Mouse (Mus musculus) T-helper 2 cell (primary cell): ENCODE data around the gene Clec4g.
"Not testable (repeated sequence)": the region's sequence is repeated elsewhere in the genome, so short reads cannot be mapped to it uniquely, and the experiment has no call there.

Source experiments
- in situ Hi-C: fragments of 300-600 bp; cut with MboI, MseI; formaldehyde crosslinking; loops from one replicate; pipeline ENCODE4 v1.15.1; 2025; ENCODE audit warnings: high pct_unique_total_duplicates

Clec4g gene

DNA sequence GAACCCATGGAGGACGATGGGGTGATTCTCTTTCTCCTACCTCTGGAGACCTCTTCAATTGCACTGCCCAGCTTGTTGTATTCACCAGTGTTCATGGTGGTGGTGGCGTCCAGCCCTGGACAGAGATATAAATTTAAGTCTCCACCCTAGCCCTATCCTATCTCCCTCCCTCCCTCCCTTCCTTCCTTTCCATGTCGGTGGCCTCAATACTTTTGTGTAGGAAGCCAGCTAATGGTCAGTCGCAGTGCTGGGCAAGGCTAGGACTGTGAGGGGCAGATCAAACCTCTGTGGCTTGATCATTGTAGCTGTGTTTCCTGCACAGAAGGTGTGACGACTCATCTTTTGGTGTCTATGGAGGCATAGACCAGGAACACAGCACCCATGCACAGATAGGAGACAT, at the start of gene Clec4g:
Clec4g (minus strand) TSS at position 101 of the 400 bp plus-strand sequence.
- in situ Hi-C loops = no loop called here

DNA sequence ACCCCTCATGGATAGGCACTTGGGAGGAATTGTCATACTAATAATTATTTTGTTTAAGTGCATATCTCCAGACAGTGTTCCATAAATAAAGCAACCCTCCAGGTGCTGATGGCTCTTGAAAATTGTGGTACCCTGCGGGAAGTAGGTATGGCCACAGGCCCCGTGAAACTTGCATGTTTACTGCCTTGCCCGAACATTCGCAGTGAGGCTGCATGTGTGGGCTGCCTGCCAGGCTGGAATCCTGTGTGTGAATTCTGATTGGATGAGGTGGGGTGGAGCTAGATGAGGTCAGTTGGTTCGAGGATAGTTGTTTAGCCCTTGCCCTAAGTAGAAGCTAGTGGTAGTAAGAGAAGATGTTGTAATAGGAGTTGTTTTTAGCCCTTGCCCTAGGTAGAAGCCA, 48.2 kb upstream of the Clec4g start:
- in situ Hi-C loops = not testable (repeated sequence)

DNA sequence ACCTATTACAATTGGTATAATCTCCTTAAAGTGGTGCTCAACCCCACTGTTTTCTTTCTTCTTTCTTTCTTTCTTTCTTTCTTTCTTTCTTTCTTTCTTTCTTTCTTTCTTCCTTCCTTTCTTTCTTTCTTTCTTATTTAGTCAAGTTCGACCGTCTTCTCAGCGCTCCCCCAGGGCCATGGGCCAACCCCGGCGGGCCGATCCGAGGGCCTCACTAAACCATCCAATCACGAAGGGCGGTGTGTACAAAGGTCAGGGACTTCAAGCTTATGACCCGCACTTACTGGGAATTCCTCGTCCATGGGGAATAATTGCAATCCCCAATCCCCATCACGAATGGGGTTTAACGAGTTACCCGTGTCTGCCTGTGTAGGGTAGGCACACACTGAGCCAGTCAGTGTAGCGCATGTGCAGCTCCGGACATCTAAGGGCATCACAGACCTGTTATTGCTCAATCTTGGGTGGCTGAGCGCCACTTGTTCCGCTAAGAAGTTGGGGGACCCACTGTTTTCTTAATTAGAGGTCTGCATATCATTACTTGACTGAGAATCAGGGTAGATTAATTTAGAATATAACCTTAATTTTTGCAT, 33.9 kb upstream of the Clec4g start:
- in situ Hi-C loops = no loop called here

DNA sequence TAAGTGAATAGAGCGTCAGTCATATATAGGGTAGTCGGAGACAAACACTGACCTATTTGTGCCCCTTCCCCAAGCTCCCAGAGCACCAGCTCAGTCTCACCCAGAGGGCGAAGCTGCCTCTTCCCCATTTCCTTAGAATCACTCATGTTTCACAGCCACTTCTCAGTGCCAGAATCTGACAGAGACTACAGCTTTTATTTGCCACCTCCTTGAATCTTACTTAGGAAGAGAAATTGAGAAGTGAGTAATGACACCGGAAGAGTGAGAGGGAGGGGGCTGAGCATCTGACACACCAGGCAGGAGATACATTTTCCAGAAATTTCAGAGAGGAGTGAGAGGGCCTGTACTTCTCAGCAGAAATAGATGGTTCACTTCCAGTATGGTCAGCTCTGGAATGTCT, 28.3 kb upstream of the Clec4g start, which contains the start of gene Cd209a:
Cd209a (minus strand) TSS at position 224 of the 400 bp plus-strand sequence.
- in situ Hi-C loops = no loop called here

DNA sequence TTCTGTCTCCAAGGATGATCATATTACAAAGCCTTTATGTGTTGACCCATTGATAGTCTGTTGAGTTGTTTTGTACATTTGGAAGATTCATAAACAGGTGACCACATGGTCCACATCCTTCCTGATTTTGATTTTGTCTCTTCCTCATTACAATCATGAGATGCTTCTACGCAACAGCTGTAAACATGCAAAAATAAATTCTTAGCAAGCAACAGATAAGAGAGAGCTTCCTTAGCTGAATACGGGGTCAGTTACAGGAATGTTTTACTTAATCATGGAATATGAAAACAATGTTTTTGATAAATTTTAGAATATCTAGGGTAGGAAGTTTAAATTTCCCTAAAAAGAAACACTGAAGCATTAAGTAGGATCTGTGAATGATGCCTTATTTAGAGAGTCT, 16.5 kb upstream of the Clec4g start:
- in situ Hi-C loops = no loop called here

DNA sequence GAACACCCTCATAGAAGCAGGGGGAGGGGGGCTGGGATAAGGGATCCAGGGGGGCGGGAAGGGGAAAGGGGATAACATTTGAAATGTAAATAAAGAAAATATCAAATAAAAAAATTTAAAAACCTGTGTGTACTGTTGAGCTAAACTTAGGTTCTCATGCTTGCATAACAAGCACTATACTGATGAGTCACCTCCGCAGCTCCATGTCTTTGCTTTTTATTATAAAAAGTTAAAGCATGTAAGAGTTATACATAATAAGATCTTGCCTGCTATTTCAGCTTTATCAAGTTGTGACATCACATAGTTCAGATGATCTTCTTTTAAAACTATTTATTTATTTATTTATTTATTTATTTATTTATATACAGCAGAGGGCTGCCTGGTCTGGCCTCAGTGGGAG, 15.1 kb upstream of the Clec4g start:
- in situ Hi-C loops = no loop called here

DNA sequence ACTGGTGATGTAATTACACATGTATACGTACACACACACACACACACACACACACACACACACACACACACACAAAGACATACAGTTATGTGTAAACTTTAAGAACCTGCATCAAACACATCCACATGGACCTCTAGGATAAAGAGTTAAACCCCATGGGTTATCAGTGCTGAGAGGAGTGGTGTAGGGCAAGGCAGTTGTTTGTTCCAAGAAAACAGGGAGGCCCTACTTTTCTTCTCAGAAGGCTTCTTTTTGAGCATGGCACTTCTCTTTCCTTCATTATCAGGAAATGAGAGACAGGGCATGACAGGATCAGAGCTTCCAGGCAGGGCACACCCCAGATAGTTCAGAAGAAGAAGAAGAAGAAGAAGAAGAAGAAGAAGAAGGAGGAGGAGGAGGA, 13.6 kb upstream of the Clec4g start:
- in situ Hi-C loops = no loop called here

DNA sequence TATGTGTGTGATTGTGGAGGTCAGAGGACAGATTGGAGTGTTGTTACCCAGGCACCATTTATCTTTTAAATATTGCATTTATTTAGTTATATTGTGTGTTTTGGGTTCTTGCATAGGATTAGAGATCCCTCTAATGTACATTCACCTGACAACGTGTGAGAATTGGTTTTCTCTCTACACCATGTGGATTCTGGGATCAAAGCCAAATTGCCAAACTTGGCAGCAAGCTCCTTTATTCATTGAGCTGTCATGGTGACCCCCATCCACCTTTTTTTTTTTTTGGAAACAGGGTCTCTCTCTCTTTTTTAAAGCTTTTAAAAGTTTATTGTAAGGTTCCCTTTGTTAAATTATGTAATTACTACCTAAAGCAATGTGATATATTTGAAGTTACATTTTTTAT, 590 bp upstream of the Clec4g start:
- in situ Hi-C loops = no loop called here

DNA sequence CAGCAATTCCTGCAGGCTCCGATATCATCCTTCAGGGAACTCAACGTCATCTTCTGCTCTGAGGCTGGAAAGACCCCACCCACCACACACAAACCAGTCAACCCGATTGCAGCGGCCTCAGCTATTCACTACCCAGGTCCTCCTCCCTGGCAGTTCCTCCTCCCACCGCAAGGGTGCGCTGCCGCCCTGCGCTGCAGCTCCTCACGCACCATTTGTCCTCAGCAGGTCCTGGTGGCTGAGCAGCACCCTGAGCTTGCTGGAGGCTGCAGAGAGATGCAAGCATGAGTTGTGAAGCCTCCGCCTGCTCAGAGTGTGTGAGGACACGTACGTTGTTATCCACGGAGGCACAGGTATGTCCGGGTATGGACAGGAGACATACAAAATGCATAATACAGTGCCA, 1.9 kb downstream of the Clec4g start:
- in situ Hi-C loops = no loop called here

DNA sequence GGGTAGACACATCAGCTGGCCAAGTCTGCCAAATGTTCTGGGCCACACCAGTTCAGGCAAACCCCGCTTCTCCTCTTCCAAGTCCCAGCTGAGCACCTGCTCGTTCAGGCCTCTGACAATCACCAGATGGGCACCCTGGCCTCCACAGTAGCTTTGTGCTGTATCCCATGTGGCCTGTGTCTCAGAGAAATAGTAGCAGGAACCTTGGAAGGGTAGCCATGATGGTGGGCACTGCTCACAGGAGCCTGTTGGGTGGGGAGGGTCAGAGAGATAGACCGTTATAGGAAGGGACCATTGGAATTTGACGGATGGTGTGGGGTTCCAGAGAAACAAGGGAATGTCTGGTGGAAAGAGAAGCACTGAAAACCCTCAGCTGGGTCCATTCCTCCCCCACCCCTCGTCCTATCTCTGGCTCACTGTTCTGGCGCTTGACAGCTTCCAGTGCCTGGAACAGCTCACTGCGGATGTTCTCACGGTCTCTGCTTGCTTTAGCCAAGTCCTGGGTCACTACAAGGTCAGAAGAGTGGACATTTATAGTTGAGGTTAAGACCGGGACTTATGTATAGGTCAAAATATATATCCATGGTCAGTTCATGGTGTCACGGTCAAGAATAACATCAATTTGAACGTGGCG, 3.0 kb downstream of the Clec4g start:
- in situ Hi-C loops = no loop called here

DNA sequence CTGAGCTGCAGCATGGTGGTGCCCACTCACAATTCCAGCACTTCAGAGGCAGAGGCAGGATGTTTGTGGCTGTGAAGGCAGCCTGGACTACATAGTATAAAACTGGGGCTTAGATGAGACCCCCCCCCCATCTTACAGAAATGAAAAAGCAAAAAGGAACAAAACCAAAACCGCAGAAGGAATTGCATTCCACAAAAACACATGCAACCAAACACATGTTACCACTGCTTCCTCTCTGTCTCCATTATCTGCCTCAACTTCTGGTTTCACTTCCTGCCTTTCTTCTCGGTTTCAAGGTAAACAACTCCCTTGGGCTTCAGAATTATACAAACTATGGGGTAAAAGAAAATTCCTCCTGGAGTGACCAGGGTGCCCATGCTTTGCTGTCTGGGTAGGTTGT, 8.8 kb downstream of the Clec4g start:
- in situ Hi-C loops = no loop called here

DNA sequence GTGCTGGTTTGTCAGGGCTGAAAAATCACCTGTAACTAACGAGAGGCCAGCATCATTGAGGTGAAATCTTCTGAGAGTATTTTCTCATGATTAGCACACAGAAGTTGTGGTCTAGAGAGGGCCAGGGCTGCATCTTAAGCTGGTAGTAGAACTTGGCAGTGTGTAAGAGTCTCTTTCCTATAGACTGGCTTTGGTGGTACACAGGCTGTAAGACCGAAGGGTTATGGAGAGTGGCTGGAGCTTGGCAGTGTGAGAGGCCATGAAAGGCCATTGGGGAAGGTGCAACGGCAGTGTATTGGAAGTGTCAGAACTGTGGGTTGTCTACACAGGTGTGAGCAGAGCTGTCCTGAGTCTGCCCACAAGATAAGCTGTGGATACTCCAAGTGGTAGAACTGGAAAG, 10.1 kb downstream of the Clec4g start:
- in situ Hi-C loops = no loop called here

DNA sequence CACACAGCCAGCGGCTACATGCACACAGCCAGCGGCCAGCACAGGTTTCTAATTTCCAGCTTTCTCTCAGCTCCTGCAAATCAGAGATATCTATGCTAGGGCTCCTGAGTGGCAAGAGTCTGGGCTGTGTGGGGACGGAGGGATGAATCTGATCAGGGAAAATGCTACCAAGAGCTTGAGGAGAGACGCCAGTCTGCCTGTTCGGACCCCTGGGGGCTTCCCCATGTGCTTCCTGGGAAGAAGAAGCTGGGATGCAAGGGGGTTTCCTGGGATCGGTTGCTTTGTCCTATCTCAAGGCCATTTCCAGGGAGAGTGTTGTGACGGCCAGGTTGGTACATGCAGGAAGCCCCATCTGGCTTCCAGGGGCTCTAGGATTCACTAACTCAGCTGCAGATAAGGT, 12.8 kb downstream of the Clec4g start:
- in situ Hi-C loops = no loop called here

DNA sequence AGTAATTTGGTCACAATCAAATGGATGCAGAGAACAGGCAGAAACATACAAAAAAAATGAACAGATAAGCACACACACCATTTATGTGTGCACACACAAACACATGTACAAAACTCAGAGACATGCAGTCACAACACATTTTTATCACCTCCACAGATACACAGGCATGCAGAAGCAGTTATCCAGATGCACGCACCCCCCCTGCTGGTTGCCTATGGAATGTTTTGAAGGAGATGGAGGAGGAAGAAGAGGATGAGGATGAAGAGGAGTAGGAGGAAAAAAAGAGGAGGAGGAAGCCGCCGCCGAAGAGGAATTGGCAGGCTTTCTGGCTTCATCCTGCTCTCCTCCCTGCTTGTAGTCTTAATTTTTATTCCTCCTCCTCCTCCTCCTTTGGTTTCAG, 14.7 kb downstream of the Clec4g start:
- in situ Hi-C loops = no loop called here

DNA sequence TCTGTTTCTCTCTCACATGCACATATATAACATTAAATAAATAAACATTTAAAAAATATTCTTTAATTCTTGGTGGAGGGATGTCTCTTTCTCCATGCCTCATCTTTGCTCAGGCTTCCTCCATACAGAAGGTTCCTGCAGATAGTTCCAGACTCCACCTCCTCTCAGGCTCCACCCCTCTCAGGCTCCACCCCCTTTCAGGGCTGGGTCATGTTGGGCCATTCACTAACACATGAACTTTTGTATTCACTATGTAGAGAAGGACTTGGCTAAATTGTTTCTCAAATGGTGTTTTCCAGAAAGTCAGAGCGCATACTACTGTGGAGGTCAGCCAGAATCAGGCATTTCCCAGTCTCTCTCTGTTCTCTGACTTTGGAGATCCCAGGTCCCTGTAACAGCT, 19.0 kb downstream of the Clec4g start:
- in situ Hi-C loops = no loop called here

DNA sequence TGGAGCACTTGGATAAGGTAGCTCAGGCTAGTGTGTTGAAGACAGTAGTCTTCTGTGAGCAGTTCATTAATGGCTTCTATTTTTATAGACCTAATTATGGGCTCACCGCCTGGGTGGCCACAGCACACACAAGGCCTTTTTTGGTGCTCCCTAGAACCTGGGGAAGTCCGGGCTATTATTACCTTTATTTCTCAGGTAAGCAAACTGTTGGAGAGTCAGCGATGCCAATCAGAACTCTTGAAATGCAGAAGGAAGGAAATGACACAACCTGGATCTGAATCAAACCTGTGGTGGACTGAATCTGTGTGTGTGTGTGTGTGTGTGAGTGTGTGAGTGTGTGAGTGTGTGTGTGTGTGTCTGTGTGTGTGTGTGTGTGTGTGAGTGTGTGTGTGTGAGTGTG, 26.3 kb downstream of the Clec4g start, which contains the start of gene Fcer2a:
Fcer2a (minus strand) TSS at position 55 of the 400 bp plus-strand sequence.
- in situ Hi-C loops = no loop called here

DNA sequence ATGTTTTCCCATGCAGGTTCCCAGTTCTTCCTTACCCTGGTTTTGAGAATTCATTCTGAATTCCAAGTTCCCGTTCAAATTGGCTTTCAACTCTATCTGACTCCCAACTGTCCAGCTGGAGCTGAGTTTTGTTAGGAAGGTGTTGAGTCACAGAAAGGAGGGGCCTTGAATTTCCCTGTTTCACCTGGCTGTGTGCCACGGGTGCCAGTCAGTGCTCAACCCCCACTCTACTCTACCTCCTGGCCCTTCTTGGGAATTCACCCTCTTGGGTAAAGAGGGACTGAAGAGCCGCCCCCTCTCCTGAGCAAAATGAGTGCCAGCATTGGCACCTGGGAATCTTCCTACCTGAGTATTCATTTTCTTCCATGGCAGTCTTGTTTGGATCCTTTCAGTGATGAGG, 29.7 kb downstream of the Clec4g start:
- in situ Hi-C loops = no loop called here

DNA sequence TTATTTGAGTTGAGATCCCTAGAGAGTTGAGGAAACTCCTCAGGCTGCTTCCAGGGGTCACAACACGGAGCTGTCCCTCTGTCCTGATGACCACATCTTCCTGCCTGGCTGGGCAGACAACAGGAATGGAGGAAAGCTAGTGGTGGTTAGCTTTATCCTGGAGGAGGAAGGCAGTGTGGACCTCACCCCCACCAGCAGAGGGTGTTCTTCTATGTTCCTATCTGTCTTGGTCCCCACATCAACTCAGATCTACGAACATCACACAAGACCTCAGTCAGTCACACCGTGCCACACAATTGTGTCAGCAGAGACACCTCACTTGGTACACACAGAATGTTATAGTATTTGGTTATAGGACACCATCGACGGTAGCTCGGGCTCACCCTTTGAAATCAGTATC, 32.9 kb downstream of the Clec4g start:
- in situ Hi-C loops = no loop called here

DNA sequence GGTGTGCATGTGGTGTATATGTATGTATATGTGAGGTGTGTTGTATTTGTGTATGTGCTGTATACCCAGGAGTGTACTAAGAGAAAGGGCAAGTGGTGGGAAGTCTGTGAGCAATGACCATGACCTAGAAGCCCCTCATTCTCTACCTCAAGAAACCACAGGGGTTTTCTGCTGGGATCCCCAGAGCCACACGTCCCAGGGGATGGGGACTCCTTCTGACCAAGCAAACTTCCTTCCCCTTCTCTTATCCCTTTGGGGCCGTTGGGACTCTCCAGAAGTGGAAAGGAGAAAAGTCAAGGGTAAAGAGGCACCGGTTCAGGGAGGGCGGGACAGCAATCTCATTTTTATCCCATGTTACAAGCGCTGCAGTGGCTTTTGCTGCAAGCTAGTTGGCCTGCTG, 35.0 kb downstream of the Clec4g start:
- in situ Hi-C loops = no loop called here

DNA sequence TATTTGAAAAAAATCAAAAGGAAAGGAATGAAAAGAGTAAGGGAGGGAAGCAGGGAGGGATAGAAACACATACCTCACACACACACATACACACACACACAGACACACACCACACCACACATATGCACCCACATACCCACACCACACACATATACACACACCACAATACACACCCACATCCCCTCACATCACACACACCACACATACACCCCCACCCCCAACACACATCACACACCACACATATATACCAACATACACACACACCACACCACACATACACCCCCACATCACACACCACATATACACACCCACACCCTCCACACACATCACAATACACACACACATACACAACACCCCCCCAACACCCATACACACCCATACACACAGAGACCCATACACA, 35.9 kb downstream of the Clec4g start:
- in situ Hi-C loops = no loop called here

DNA sequence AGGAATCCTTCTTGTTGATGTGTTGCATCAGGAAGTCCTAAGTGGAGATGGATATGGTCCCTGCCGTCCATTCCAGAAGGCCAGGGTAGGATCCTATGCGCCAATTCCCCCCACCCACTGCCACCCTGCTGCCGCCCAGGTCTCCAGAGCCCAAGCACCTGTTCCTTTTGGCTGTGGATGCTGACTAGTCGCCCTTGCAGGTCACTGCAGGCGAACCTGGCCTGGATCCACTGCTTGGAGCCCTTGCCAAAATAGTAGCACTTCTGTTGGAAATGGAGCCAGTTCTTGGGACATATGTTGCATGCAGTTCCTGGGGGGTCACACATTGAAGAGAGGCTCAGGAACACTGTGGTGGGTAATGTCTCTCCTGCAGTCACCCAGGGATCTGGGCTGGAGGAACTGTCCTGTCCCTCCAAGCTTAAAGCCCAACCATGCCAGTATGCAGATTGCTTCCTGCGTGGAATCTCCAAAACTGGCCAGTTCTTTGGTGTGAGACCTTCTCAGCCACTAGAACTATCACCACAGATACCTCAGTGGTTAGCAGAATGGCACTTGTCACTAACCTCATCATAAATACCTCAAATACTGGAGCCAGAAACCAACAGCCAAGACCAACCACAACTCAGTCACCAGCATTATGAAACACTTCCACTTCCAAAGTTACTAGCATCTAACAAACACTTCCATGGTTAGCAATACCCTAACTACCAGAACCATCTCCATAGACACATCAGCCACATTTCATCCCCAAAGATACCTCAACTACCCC, 36.9 kb downstream of the Clec4g start:
- in situ Hi-C loops = no loop called here

DNA sequence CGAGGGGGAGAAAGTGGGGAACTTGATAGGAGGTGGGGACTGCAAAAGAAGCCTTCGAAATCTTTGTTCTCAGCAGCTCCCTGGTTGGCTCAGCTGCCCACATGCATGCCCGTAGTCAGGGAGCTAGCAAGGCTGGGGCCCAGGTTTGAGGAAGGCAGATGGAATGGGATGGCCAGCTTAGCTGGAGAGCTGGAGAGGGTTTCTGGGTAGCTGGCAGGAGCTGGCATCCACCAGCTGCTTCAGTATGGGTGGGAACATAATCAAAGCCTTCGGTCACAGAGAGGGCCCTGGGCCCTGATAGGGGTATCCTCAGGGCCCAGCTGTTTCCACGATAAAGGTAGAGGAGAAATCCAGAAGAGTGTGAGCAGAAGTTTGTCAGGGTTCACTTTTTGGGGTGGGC, 38.0 kb downstream of the Clec4g start:
- in situ Hi-C loops = no loop called here

DNA sequence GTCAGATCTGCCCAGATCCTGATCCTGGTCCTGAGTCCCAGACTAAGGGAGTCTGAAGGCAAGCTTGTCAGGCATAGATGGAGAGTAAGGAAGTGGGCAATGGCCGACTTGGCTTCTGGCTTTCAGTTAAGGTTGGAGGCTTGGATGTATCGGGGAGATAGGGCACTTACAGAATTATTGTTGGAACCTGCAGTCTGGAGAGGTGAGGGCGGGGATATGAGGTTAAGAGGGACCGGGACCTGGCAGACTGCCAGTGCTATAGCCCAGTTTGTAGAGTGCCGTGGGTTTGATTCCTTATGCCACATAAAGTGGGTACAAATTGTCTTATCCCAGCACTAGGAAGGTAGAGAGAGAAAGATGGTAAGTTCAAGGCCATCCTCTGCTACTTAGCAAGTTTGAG, 40.8 kb downstream of the Clec4g start:
- in situ Hi-C loops = loop anchor here (10.0 kb wide), 2 partner anchors 215 to 455 kb away; partner anchors contain the start of gene Pex11g
